Mouse (Mus musculus) layer of hippocampus, adult 11-12 months (tissue): ENCODE data around the gene Inca1.

ENCODE experiments used
- DNase-seq: peaks from one replicate; pipeline ENCODE4 v3.0.0; 2022; ENCODE audit warnings: low spot score

Gene Inca1

DNA sequence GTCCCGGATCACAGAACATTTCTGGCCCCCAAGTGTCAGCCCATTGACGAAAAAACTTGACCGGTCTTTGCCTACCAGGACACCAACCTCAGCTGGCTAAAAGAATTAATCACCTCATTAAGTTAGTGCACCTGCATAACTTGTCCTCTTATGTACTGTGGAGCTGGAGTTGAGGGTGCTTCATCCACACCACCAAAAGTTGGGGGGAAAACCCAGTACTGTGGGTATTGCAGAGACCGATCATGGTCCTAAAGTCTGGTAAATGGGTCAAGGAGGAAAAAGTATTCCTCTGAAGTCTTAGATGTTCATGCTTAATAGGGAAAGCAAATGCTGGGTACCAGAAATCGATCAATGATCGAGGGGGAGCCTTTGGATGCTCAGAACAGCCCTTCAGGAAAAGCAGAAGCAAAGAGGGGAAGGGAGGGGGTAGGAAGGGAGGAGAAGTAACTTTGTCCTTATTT lies 47.0 kb downstream of the Inca1 start:
- DNase-seq = no peak

DNA sequence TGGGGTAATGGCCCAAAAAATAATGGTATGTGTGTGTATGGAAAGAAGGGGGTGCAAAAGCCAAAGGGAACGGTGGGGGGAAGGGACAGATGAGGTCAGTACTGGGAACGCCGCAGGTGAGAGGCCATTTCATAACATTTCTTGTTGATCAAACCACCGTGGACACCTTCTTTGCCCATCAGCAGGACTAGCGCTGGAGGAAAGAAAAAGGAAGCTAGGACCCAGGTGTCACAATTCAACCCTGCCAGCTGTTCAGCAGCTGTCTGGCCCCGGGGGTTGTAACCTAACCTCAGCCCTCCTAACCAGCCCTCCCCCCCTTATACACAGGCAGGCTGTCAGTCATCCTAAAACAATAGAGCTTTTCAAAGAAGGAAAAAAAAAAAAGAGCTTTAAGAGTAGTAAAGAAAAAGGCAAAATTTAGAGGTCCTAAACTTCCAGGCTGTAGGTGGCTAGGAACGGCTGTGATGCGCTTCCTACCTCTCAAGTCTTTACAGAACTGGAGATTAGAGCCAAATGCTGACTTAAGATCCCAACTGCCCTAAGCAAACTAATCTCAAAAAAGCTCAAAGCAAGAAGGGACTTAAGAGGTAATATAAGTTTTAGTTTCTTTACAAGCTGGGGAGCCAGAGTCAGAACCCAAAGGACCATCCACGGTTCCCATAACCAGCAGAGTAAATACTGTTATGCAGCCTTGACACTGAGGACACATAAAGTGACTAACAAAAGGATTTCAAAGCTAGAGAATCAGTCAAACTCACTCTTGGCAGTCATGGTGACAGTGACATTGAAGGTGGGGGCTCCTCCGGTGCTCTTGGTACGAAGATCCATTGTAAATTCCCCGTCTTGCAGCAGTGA lies 47.7 kb downstream of the Inca1 start:
- DNase-seq = peak; percentile 8

DNA sequence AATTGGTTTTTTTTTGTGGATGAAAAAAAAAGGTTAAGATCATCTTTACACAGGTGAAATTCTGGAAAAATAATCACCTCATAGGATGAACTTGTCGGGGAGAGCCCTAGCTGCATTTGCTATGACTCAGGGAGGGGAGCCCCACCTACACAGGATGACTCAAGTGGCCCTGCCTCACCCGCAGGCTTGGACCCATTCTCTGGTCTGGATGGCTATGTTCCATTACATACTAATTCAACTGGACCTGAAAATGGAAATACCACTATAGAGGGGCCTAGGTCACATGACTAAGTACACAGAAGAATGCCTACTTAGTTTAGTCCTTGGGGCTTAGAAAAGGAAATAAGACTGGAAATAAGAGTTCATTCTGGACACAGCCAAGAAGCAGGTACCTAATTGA lies 48.6 kb downstream of the Inca1 start:
- peak; percentile 3 for DNase-seq

DNA sequence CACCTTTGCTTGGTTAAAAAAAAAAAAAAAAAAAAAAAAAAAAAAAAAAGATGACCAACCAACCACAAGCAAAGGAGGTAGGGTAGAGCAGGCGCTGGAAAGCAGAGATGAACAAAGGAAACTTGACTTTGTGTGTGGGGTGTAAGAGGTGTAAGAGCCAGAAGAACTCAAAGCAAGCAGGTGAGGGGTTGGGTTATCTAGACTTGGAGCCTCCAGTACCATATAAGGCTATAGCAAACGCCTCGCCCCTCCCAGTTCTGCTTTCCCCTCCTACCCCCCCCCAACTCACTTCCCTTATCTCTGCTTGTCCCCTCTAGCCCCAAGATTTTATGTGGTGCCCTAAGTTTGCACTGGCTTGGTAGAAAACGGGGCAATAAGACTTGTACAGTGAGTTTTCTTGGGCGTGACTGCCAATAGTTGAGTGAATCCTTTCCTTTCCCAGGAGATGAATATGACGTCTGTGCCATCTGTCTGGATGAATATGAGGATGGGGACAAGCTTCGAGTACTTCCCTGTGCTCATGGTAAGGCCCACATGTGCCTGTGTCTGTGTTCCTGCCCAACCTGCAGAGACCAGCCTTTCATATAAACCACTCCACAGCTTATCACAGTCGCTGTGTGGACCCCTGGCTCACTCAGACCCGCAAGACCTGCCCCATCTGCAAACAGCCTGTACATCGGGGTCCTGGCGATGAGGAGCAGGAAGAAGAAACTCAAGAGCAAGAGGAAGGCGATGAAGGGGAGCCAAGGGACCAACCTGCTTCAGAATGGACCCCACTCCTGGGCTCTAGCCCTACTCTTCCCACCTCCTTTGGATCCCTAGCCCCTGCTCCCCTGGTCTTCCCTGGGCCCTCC lies 49.4 kb downstream of the Inca1 start:
- peak; percentile 5 for DNase-seq

DNA sequence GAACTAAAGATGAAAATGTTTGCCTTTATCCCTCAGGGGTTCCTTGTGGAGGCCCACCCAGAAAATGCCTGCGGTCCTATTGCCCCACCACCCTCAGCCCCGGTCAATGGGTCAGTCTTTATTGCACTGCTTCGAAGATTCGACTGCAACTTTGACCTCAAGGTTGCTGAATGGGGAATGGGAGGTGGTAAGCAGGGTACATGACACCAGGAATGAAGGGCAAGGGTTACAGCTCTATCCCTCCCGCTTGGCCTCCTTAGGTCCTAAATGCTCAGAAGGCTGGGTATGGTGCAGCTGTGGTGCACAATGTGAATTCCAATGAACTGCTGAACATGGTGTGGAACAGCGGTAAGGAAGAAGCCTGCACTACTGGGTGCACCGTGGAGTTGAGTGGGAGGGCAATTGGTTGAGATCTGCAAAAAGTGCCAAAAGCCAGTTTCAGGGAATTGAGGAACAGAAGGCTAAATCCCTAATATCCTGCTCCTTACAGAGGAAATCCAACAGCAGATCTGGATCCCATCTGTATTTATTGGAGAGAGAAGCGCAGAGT lies 50.7 kb downstream of the Inca1 start:
- peak; percentile 11 for DNase-seq

DNA sequence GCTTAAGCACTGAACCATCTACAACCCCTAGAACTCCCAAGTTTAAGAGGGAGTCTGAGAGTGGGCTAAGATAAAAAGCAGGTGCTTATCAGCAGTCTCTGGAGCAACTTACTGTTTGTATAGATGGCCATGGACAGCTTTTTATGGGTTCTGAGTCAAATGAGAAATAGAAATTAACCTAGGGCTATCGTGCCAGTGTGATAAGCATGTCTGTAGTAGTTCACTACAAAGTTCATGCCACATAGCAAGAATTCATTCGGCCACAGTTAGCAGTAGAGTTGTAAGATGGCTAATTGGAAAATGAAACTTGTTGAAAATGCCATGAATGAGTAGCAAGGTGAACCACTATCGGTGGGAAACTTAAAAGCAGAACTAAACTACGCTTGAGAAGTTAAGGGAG lies 51.4 kb downstream of the Inca1 start:
- no peak for DNase-seq

DNA sequence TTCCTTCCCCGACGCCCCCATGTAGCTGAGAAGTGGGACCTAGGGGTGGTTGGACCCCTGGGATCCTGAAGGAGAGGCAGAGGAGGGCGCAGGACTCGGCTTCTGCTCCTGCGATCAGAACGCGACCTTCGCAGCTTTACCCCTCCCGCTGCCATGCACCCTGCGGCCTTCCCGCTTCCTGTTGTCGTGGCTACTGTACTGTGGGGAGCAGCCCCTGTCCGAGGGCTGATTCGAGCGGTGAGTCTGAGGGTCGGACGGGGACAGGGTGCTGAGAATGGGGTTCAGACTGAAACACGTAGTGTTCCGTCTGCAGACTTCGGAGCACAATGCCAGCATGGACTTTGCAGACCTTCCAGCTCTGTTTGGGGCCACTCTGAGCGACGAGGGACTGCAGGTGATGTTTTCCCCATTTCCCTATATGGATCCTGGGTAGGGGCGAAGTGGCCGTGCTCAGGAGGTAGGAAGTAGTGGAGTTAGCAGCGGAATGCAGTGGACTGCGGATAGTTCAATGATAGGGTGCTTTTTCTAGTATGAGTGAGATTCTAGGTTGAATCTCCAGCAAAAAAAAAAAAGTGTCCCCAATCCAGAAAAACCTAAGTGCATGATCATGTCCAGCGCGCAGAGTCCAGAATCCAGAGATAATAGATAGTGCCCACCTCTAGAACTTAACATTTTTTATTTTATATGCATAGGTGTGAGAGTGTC lies 52.1 kb downstream of the Inca1 start:
- DNase-seq = no peak

DNA sequence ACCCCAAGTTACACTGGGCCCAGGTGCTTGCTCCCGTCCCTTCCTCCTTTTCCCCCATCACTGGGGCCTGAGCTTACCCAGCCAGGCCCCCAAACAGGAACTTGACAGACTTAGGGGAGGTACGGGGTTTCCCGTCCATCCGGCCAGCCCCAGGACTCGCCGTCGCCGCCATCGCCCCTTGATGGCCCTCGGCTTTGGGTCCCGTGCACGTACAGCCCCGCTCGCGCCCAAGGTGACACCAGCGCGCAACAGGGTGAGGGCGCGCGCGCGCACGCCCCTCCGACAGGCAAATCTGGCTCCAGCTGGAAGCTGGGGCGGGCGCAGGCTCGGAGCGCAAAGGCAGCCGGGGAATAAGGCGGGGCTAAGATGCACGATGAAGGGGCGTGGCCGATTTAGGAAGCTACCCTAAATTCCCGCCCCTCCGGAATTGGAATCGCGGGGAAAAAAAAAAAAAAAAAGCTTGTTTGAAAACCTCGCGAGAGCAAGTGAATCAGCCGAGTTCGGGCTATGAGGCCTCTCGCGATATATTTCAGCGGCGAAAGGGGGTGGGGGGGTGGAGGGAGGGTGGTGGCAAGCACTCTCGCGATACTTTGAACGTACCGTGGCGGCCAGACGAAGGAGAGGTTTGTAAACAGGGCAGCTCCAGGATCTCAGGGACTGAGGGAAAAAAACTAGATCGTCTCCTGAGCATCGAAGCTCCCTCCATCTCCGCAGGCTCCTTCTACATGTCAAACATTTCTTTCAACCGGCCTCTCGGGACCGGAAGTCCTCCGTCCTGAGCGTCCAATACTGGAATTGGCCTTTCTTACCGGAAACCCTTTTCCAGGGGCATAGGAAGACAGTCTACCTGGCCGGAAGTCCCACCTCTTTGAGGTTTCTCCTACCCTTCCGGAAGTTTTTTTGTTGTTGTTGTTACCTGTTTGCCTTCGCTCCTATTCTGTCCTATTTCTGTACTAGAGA lies 53.0 kb downstream of the Inca1 start, which contains the start of the genes Rnf167 and Slc25a11:
Gene Rnf167 (plus strand): TSS at position 545 of the 960 bp plus-strand sequence.
Gene Slc25a11 (minus strand): TSS at position 789 of the 960 bp plus-strand sequence.
- peak; percentile 97 for DNase-seq

DNA sequence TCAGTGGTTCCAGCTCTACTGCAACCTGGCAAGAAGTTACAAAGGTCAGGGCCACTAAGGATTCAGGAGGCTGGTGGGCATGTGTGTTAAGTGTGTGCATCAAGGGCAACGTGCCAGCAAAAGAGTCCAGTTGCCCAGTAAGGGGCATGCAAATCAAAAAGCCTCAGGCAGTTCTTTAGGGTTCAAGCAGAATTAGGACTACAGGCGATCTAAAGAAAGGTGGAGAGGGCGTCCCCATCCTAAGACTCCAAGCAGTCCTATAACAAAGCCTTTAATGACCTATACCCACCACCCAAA lies 53.7 kb downstream of the Inca1 start:
- no peak for DNase-seq

DNA sequence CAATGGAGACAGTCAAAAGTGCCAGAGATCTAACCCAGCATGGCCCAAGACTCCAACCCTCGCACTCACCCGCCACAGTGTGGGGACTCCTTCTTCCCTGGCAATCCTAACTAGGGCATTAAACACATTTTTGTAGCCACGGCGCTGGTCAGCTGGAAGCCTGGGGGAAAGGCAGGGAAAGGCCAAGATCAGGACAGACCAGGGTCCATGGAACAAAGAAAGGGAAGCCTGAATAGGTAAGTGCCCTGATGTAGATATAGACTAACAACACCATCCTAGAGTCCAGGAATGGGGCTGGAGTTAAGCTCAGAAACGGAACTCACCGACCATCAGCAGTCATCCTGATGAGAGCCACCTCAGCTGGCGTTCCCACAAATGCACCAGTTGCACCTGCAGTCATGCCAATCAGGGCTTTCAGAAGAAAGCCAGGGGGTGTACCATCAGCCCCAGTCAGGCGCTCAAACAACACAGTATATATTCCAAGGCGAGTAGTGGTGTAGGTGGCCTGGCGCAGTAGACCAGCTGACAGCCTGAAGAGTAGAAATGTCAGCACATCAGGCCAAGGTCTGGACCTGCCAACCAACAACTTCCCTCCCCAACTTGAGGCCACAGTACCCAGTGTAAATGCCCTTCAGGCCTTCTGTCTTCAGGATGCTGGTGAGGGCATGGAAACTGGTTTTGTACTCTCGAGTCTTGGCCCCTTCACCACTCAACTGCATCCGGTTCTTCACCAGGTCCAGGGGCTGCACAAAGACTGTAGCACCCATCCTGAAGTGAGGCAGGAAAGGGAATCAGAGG lies 54.3 kb downstream of the Inca1 start:
- DNase-seq = no peak

DNA sequence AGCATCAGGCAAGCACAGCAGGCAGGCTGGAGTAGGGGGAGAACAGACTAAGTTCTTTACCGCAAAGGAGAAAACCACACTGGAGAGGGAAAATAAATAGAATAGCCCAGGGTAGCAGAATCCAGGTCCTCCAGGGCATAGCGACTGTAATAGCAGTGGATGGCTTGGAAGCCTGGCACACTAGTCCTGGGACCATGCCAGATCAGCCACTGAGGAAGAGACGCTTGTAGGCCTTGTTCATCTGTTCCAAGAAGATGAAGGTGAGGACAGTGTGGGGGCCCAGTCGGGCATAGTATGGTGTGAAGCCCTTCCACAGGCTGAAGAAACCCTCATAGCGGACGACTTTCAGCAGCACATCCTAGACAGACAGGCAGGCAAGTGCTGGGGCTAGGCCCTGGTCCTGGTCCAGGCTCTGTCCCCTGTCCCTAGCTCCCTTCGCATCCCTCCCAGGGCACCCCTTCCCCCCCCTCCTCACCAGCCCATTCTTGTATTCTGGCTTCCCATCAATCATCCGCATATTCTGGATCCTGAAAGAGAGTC lies 55.3 kb downstream of the Inca1 start:
- DNase-seq = no peak

DNA sequence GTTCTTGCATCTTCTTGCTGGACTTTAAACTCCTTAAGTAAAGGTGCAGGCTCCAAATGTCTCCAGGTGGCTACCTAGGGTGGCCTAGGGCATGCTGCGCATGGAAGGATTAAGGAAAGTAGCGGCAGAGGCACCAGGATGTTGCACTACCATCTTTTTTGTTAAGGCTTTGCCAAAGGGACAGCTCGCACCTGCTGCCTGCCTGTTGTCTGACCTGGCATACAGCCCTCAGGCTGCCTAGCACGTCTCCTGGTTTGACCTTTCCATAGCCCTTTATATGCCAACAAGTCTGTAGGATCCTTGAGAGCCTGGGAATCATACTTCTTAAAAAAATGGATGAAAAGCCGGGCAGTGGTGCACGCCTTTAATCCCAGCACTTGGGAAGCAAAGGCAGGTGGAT lies 56.9 kb downstream of the Inca1 start:
- DNase-seq = no peak

DNA sequence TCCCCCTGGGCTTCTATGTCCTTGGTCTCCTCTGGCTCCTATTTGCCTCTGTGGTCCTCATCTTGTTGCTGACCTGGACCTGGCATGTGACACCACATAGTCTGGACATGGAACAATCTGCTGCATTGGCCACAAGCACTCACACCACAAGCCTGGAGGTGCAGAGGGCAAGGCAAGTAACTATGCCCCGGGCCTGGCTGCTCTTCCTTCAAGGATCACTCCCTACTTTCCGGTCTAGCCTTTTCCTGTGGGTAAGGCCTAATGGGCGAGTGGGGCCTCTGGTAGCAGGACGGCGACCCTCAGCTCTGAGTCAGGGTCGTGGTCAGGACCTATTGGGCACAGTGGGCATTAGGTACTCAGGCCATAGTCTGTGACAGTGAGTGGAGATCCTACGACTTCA lies 58.7 kb downstream of the Inca1 start:
- no peak for DNase-seq

DNA sequence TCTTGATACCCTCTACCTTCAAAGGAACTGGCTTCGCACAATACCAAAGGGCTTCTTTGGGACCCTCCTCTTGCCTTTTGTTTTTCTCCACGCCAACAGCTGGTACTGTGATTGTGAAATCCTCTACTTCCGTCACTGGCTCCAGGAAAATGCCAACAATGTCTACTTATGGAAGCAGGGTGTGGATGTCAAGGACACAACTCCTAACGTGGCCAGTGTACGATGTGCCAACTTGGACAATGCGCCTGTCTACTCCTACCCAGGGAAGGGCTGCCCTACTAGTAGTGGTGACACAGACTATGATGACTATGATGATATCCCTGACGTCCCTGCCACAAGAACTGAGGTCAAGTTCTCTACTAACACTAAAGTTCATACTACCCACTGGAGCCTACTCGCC lies 60.0 kb downstream of the Inca1 start:
- DNase-seq = no peak

DNA sequence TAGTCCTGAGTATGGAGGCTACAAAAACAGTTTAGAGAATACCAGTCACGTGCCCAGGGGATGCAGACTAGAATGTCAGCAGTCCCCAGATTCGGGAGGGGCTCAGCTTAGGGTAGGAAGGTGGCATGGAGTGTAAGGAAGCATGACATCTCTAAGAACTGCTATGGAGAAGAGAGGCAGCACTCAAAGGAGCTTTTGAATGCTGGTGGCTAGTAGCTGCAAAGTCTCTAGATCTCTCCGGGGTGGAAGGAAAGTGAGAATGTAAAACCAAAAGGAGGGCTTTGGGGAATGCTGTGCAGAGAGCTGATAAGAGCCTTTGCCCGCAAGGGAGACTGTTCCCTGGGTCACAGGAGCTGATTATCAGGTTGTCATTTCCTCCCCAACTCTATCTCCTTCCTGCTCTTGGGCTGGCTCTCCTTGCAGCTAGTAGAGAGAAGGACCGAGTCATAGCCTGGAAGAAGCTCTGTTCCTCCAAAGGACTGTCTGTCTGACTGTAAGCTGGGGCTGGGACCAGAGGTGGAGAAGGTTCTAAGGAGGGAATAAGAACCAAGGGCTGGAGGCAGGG lies 61.2 kb downstream of the Inca1 start, which contains the start of gene Gp1ba:
Gene Gp1ba (plus strand): TSS at position 409 of the 565 bp plus-strand sequence.
- DNase-seq = no peak
